Mouse (Mus musculus) neural tube, embryonic 12.5 days (tissue): ENCODE data around the gene Nkain2. TPM values are rescaled to one million over a fixed set of nuclear protein-coding genes. Genes with fewer than 3 reads are reported as not detected.

Experiments used
- ATAC-seq: fragments of 200-750 bp; cut with Nextera tagmentation; 2 replicates; pipeline ENCODE4 v1.8.0; 2017; ENCODE audit warnings: low read depth, mild to moderate bottlenecking, moderate TSS enrichment, moderate library complexity; ENCODE audit not compliant: low FRiP score
- H3K27ac ChIP-seq: fragments of 300-500 bp; sonication (generic); 2 replicates; pipeline ENCODE4 v1.5.1; 2016
- H3K27me3 ChIP-seq: fragments of 300-500 bp; sonication (generic); replicated peaks from 2 replicates; pipeline ENCODE4 v1.6.1; 2016; ENCODE audit warnings: mild to moderate bottlenecking
- H3K36me3 ChIP-seq: fragments of 300-500 bp; sonication (generic); 2 replicates; pipeline ENCODE4 v1.6.1; 2016; ENCODE audit warnings: mild to moderate bottlenecking
- H3K4me1 ChIP-seq: fragments of 300-500 bp; sonication (generic); 2 replicates; pipeline ENCODE4 v1.6.1; 2016
- H3K4me2 ChIP-seq: fragments of 300-500 bp; sonication (generic); replicated peaks from 2 replicates; pipeline ENCODE4 v1.6.1; 2016; ENCODE audit warnings: mild to moderate bottlenecking
- H3K4me3 ChIP-seq: fragments of 300-500 bp; sonication (generic); 2 replicates; pipeline ENCODE4 v1.5.1; 2016
- H3K9ac ChIP-seq: fragments of 300-500 bp; sonication (generic); 2 replicates; pipeline ENCODE4 v1.6.1; 2016; ENCODE audit warnings: mild to moderate bottlenecking
- H3K9me3 ChIP-seq: fragments of 300-500 bp; sonication (generic); 2 replicates; pipeline ENCODE4 v1.6.1; 2016; ENCODE audit warnings: mild to moderate bottlenecking
- WGBS: fragments of 180-500 bp; shearing (Covaris S2); methylation state at CpG from one replicate; pipeline ENCODE4 v1.1.7; 2016; 5-methylcytosine and 5-hydroxymethylcytosine counted together
- polyA plus RNA-seq: library from polyadenylated mRNA; unstranded; fragments of >200 nt; fragmentation: Nextera tagmentation; extraction: Ambion mirVana; gene quantifications from 2 replicates; pipeline ENCODE4 v1.2.1, GENCODE M21; 2016

The Nkain2 gene
- polyA plus RNA-seq, 1 experiment from 2014 or later, result 7.2 TPM

DNA sequence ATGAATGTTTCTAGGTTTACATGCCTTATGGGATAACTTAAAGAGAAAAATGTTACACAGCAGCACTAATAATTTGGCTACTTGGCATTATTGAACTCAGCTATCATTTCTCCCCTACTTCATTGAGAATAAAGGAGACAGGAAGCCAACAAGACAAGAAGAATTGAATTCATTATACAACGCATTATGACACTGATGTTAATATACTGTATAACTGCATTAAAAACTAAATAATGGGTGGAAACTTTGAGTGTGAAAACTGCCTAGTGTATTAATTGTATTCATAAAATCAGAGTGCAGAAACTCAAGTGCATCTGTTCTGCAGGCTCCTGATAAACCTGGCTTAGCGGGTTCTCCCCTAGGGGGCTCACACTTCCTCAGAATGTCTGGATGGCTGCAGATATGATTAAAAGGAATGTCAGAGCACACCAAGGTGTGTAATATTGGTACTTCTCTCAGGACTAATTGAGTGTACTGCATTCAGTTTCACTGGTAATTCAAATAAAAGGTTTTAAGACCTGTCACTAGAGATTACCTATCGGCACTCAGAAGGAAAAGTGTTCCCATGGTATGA lies 589.2 kb downstream of the Nkain2 start:
- WGBS, result 88% methylated on average over 3 of the region's 3 CpGs
- Histone ChIP-seq H3K27ac (no peak overlapping the region), H3K4me3 (no peak overlapping the region), H3K27me3 (no peaks in the 10 kb centered on the region), H3K9ac (no peak overlapping the region), H3K4me2 (no peak overlapping the region), H3K9me3 (no peaks in the 10 kb centered on the region), H3K4me1 (no peaks in the 10 kb centered on the region), H3K36me3 (no peaks in the 10 kb centered on the region)
- no peak for ATAC-seq

DNA sequence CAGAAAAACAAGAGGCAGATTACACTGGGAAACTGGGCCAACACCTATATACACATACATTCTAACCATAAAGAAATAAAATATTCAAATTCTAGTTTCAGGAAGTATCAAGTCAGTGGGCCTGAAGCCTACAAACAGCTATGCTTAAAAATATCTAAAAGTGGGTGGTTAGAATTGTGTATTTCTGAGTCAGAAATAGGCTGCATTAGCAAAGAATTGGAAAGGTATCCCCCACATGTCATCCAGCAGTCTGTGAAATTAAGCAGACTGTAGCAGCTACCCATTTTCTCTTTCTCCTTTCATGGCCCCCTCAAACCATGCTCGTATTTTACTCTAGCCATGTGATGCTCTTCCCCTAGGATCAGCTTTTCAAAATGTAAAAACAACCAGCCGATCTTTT lies 599.8 kb downstream of the Nkain2 start:
- Histone ChIP-seq H3K9me3 (no peaks in the 10 kb centered on the region), H3K4me1 (no peaks in the 10 kb centered on the region), H3K27ac (no peak overlapping the region), H3K36me3 (no peaks in the 10 kb centered on the region), H3K9ac (no peak overlapping the region), H3K4me2 (no peak overlapping the region), H3K4me3 (no peak overlapping the region), H3K27me3 (no peaks in the 10 kb centered on the region)
- WGBS, result 69% methylated on average over 2 of the region's 2 CpGs
- no peak for ATAC-seq

DNA sequence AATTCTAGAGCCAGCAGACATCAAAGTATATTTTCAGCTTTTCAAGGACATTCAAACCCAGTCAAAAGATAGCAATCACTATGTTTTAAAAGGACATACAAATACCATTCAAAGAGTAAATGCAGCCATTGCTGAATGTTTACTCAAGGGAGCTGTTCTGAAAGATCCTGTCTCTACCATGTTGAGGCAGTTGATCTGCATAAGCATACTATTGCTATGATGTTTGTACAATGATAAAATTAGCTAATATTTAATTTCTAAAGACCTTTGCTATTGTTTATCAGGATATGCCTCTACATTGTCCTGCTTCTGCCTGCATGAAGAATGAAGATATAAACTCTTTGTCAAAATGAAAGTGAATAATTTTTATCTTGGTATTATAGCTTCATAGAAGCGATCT lies 606.6 kb downstream of the Nkain2 start:
- H3K9ac ChIP-seq, result no peak overlapping the region
- no peaks in the 10 kb centered on the region for H3K36me3 ChIP-seq
- H3K27me3 ChIP-seq, result no peaks in the 10 kb centered on the region
- no peak overlapping the region for H3K4me3 ChIP-seq
- no peak overlapping the region for H3K4me2 ChIP-seq
- H3K4me1 ChIP-seq, result no peaks in the 10 kb centered on the region
- H3K9me3 ChIP-seq, result no peaks in the 10 kb centered on the region
- WGBS, result 87% methylated on average over 1 of the region's 1 CpGs
- ATAC-seq, result no peak
- H3K27ac ChIP-seq, result no peak overlapping the region

DNA sequence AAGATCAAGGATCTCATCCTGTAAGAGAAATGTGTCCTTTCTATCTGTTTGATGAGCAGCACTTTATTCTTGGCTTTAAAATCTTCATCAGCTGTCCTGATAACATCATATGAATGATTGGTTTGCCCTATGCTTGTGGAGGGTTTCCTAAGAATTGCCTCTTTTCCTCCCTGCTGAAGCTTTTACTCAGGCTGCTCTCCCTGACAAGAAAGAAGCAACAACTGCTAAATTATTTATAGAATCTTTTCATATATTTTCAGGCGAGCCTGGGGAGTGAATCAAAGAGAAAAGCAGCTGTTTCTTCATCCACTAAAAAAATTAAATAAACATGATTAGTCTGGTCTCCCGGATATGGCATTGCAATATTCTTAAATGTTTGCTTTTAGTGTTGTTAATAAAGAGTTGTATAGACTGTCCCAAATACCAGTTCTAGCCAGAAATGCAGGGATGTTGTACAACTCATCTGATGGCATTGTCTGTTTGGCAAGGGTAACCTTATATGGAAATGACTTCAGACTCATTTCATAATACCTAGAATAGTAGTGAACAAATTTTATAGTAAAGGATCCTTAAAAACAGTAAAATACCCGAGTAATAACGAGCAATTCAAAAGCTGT lies 646.9 kb downstream of the Nkain2 start:
- no peaks in the 10 kb centered on the region for H3K36me3 ChIP-seq
- H3K4me1 ChIP-seq, result no peaks in the 10 kb centered on the region
- no peak overlapping the region for H3K27ac ChIP-seq
- no peak overlapping the region for H3K4me3 ChIP-seq
- H3K9me3 ChIP-seq, result no peaks in the 10 kb centered on the region
- H3K4me2 ChIP-seq, result no peak overlapping the region
- ATAC-seq, result no peak
- H3K9ac ChIP-seq, result no peak overlapping the region
- no peaks in the 10 kb centered on the region for H3K27me3 ChIP-seq
- 64% methylated on average over 4 of the region's 4 CpGs for WGBS

DNA sequence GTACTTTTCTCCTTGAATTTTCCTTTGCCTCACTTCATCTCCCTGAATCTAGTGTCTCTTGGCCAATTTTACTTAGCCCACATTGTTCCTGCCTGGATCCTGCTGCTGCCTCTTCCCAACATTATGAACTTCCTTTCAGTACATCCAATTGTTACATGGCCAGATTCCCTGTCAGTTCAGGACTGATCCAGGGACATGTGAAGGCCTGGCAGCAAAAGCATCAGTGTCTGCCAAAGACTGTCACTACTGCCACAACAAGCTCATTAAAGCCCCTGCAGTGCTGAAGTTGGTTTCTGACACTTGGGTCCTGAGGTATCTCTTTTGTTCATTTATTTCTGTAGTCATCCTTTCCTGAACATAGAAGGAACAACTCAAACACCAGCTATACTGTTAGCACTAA lies 649.1 kb downstream of the Nkain2 start:
- no peak for ATAC-seq
- Histone ChIP-seq H3K4me3 (no peak overlapping the region), H3K9ac (no peak overlapping the region), H3K27ac (no peak overlapping the region), H3K36me3 (no peaks in the 10 kb centered on the region), H3K27me3 (no peaks in the 10 kb centered on the region), H3K4me2 (no peak overlapping the region), H3K9me3 (no peaks in the 10 kb centered on the region), H3K4me1 (no peaks in the 10 kb centered on the region)

DNA sequence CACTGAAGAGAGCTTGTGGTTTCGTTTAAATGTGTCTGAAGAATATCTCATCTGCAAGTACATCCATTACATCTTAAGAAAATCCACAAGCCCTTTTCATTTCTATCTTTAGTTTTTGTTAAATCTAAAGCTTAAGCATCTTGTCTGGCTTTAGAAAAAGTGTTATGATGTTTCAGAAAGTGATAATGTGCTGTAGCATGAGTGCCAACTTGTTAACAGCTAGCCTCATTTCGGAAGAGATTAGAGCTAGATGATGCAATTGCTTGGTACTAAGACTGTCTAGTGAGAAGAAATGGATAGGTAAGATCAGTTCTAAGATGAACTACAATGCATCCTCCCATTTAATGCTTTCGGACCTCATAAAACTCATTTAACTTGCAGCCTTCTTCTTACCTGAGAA lies 707.3 kb downstream of the Nkain2 start:
- WGBS, result 85% methylated on average over 3 of the region's 3 CpGs
- Histone ChIP-seq H3K9me3 (no peaks in the 10 kb centered on the region), H3K4me3 (no peak overlapping the region), H3K27ac (no peak overlapping the region), H3K36me3 (no peaks in the 10 kb centered on the region), H3K4me2 (no peak overlapping the region), H3K9ac (no peak overlapping the region), H3K4me1 (no peaks in the 10 kb centered on the region), H3K27me3 (no peaks in the 10 kb centered on the region)
- no peak for ATAC-seq

DNA sequence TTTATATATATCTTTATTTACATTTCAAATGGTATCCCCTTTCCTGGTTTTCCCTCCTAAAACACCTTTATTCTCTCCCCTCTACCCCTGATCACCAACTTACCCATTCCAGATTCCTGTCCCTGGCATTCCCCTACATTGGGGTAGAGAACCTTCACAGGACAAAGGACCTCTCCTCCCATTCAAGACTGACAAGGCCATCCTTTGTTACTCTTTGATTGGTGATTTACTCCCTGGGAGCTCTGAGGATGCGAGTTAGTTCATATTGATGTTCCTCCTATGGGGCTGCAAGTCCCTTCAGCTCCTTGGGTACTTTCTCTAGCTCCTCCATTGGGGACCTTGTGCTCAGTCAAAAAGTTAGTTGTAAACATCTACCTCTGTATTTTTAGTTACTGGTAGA lies 798.9 kb downstream of the Nkain2 start:
- no peaks in the 10 kb centered on the region for H3K27me3 ChIP-seq
- 50% methylated on average over 1 of the region's 1 CpGs for WGBS

DNA sequence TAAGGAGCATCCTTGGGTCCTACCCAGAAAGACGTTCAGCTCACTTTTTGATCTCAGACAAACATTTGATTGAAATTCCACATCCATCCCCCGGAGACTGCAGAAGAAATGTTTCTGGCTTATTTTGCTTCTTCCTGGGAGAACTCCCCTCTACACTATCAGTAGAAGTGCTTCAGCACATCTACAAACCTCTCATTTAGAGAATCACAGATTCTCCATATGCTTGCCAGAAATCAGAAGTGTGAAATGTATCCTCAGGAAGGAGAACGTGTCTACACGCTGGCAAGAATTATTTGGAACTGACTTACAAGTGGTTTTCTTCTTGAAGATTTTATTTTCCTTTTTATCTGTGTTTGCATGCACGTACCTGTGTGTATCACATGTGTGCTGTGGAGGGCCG lies 829.9 kb downstream of the Nkain2 start:
- no peak overlapping the region for H3K4me2 ChIP-seq
- no peak for ATAC-seq
- no peaks in the 10 kb centered on the region for H3K27me3 ChIP-seq
- H3K27ac ChIP-seq, result no peak overlapping the region
- WGBS, result 83% methylated on average over 6 of the region's 6 CpGs
- no peaks in the 10 kb centered on the region for H3K9me3 ChIP-seq
- no peak overlapping the region for H3K9ac ChIP-seq
- H3K4me1 ChIP-seq, result no peaks in the 10 kb centered on the region
- no peak overlapping the region for H3K4me3 ChIP-seq
- H3K36me3 ChIP-seq, result no peaks in the 10 kb centered on the region

More for the DNA sequence above, 798.9 kb downstream of the Nkain2 start:
- Histone ChIP-seq H3K4me2 (no peak overlapping the region), H3K27ac (no peak overlapping the region), H3K4me1 (no peaks in the 10 kb centered on the region), H3K9ac (no peak overlapping the region), H3K4me3 (no peak overlapping the region), H3K36me3 (no peaks in the 10 kb centered on the region), H3K9me3 (no peaks in the 10 kb centered on the region)
- ATAC-seq, result no peak

DNA sequence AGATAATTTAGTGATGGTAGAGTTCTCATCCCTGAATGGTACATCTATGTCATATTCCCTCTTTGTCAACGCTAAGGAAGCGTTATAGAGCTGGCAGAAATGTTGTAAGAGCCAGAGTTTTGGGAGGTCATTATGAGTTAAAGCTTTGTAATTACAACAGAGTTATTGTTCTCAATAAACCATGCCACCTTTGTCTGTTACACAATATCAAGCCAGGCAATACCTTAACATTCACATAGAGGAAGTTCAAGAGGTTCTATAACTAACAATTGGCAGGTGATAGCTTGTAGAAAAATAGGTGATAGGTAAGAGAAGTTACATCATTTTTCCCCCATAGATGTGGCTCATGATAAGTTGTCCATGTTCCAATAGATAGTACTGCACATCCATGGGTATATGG lies 832.0 kb downstream of the Nkain2 start:
- Histone ChIP-seq H3K27me3 (no peaks in the 10 kb centered on the region), H3K36me3 (no peaks in the 10 kb centered on the region), H3K9ac (no peak overlapping the region), H3K9me3 (no peaks in the 10 kb centered on the region), H3K4me2 (no peak overlapping the region), H3K4me3 (no peak overlapping the region), H3K4me1 (no peaks in the 10 kb centered on the region), H3K27ac (no peak overlapping the region)
- no peak for ATAC-seq
- WGBS, result 94% methylated on average over 2 of the region's 2 CpGs

DNA sequence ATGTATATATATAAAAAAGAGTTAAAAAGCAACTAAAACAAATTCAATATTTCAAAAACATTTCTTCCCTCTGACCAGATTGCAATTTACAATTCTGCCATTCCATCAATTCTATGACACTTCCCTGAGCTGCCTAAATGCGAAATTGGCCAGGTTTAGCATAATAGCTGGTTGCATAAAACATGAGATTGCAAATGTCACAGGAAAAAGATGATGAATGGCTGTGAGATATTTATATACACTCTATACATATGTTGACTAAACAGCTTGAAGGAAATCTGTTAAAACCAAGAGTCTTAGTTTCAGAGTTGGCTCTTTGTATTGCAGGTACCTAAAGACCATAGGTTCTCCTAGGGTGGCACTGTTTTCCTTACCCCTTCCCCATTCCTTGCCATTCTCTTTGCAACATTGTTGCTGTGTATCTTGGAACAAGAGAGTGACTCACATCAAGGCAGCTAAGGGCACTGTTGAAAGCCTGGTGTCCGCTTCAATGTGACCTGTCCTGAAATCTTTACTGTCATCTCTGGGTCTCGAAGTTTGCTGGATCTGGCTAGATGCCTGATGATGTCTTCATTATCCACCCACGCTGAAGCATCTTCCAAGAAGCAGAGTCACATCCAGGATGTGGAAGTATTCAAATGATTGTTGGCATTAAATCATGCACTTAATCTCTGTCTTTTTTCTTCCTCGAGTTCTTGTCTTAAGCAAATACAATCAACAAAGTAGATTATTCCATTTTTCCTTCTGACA lies 837.5 kb downstream of the Nkain2 start:
- 87% methylated on average over 5 of the region's 5 CpGs for WGBS
- H3K4me1 ChIP-seq, result no peaks in the 10 kb centered on the region
- no peaks in the 10 kb centered on the region for H3K36me3 ChIP-seq
- no peak for ATAC-seq
- no peaks in the 10 kb centered on the region for H3K27me3 ChIP-seq
- H3K4me3 ChIP-seq, result no peak overlapping the region
- H3K9ac ChIP-seq, result no peak overlapping the region
- no peaks in the 10 kb centered on the region for H3K9me3 ChIP-seq
- no peak overlapping the region for H3K4me2 ChIP-seq
- no peak overlapping the region for H3K27ac ChIP-seq

DNA sequence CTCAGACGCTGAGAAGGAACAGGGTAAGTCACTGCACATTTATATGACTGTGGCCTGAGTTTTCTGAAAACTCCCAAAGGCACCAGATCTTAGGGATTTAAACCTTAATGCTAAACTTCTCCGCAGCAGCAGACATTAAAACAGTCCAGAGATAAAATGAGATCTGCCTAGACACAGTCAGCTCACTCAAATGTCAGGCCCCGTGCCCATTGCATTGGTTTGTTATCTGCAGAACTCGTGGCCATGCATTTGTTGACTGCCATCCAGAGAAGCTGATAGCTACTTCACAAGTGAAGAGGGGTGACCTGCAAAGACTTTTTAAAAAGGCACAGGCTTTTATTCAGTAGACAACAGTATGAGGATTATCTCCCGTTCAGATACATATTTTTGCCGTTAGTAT lies 838.2 kb downstream of the Nkain2 start:
- no peak for ATAC-seq

DNA sequence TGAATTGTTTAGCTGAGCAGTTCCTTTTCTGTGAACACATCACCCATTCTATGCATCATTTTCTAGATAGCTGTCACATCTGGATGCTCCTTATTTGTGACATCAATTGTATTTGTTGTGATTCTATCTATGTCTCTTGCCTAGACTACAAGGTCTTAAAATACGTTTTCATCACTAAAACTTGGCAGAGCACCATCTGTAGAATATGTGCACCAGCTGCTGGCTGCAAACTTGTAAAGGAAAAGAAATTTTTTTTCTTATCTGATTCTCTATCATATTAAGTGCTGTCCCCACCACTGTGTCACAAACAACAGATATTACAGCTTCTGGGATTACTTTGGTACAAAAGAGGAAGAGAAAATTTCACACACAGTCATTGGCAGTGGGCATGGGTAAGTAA lies 860.3 kb downstream of the Nkain2 start:
- H3K9me3 ChIP-seq, result no peaks in the 10 kb centered on the region
- no peaks in the 10 kb centered on the region for H3K36me3 ChIP-seq
- no peaks in the 10 kb centered on the region for H3K4me1 ChIP-seq
- WGBS, result 57% methylated on average over 1 of the region's 1 CpGs
- ATAC-seq, result no peak
- H3K9ac ChIP-seq, result no peak overlapping the region
- no peaks in the 10 kb centered on the region for H3K27me3 ChIP-seq
- no peak overlapping the region for H3K4me3 ChIP-seq
- H3K4me2 ChIP-seq, result no peak overlapping the region
- H3K27ac ChIP-seq, result no peak overlapping the region

More for the DNA sequence above, 838.2 kb downstream of the Nkain2 start:
- Histone ChIP-seq H3K27ac (no peak overlapping the region), H3K4me3 (no peak overlapping the region), H3K4me2 (no peak overlapping the region), H3K27me3 (no peaks in the 10 kb centered on the region), H3K36me3 (no peaks in the 10 kb centered on the region), H3K9ac (no peak overlapping the region), H3K9me3 (no peaks in the 10 kb centered on the region), H3K4me1 (no peaks in the 10 kb centered on the region)
- WGBS, result 93% methylated on average over 6 of the region's 6 CpGs

DNA sequence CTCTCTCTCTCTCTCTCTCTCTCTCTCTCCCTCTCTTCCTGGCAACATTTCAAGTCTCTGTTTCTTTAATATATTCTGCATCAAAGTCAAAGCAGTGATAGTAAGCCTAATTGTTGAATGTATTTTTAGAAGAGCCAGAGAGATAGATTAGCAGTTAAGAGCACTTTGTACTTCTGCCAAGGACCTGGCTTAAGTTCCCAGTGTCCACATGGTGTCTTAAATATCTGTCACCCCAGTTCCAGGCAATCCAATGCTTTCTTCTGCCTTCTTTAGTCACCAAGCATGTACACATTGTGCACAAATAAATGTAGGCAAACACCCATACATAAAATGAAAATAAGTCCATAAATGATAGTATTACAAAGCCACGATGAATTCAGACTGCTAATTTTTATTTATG lies 871.9 kb downstream of the Nkain2 start:
- H3K36me3 ChIP-seq, result no peaks in the 10 kb centered on the region
- H3K4me1 ChIP-seq, result no peaks in the 10 kb centered on the region
- no peak overlapping the region for H3K9ac ChIP-seq
- H3K4me2 ChIP-seq, result no peak overlapping the region
- no peaks in the 10 kb centered on the region for H3K27me3 ChIP-seq
- no peaks in the 10 kb centered on the region for H3K9me3 ChIP-seq
- no peak for ATAC-seq
- H3K27ac ChIP-seq, result no peak overlapping the region
- WGBS, result 80% methylated on average over 1 of the region's 1 CpGs
- H3K4me3 ChIP-seq, result no peak overlapping the region
